Mouse (Mus musculus) embryo, embryonic 10 days (tissue): ENCODE measurements around the gene Olfr972.
"Not testable (repeated sequence)": the region's sequence is repeated elsewhere in the genome, so short reads cannot be mapped to it uniquely, and the experiment has no call there.

Experiments used
- DNase-seq: peaks from one replicate; pipeline ENCODE4 v3.0.0-alpha.2; 2015; ENCODE audit warnings: low spot score

The Olfr972 gene

GRCm38 (mm10) chr9:39866122-39866521 lies at the start of gene Olfr972:
Gene Olfr972, plus strand, starts transcription at chr9:39866422.
- DNase-seq: no peak

GRCm38 (mm10) chr9:39836576-39836975 lies 29.6 kb upstream of the Olfr972 start, which contains the start of gene Olfr971:
Gene Olfr971, plus strand, starts transcription at chr9:39836876.
- not testable (repeated sequence) for DNase-seq

GRCm38 (mm10) chr9:39871986-39872385 lies 5.8 kb downstream of the Olfr972 start:
- DNase-seq: not testable (repeated sequence)

GRCm38 (mm10) chr9:39877541-39878396 lies 11.5 kb downstream of the Olfr972 start:
- DNase-seq: not testable (repeated sequence)

GRCm38 (mm10) chr9:39905106-39905505 lies 38.9 kb downstream of the Olfr972 start:
- DNase-seq: no peak

- DNase-seq: no peak
These were observed 40.8 kb downstream of the Olfr972 start, which contains the start of gene Olfr229 for GRCm38 (mm10) chr9:39907036-39907435. Gene Olfr229, plus strand, starts transcription at chr9:39907336.

GRCm38 (mm10) chr9:39909939-39910338 lies 43.7 kb downstream of the Olfr972 start:
- no peak for DNase-seq
